Comparison of ENCODE assay signal across 29 mouse cellular contexts in genomic region chr1:39593836-39594235, GRCm38 (mm10). TPM values are rescaled to one million over a fixed set of nuclear protein-coding genes. Genes with fewer than 3 reads are reported as not detected.
DNase-seq lines count a peak whose midpoint lies in the region; ATAC-seq lines count a peak whose summit lies in the region.
"Had no signal": no experiment of that assay in that cellular context is flagged by ENCODE, and none has a peak within 500 bp of the region (broad histone marks: within the 10 kb centered on the region; RNA-seq: fewer than 3 reads in every experiment).

No protein-coding gene starts in this region.

- no peak overlapping the region for H3K4me2 ChIP-seq in heart, embryonic 12.5 days
- no peak overlapping the region for H3K4me2 ChIP-seq in kidney, embryonic 15.5 days
- H3K4me2 ChIP-seq in intestine, embryonic 14.5 days (ENCODE audit: low read length), result peak overlapping the region; percentile 26; the same call in 1 of the 2 replicates
- H3K4me2 ChIP-seq in intestine, embryonic 16.5 days (ENCODE audit: low read depth, low read length), result no peak overlapping the region
- H3K4me2 ChIP-seq: embryonic facial prominence, embryonic 12.5 days; embryonic facial prominence, embryonic 15.5 days; forebrain, embryonic 13.5 days; hindbrain, embryonic 12.5 days; hindbrain, embryonic 15.5 days had no signal

- H3K27ac ChIP-seq in heart, embryonic 12.5 days (ENCODE audit: poor library complexity, severe bottlenecking), result no peak overlapping the region
- H3K27ac ChIP-seq in kidney, embryonic 15.5 days, result no peak overlapping the region
- H3K27ac ChIP-seq in intestine, embryonic 14.5 days (ENCODE audit: low read depth), result peak overlapping the region; percentile 14; the same call in 1 of the 2 replicates
- peak overlapping the region; percentile 26; the same call in 1 of the 2 replicates for H3K27ac ChIP-seq in intestine, embryonic 16.5 days (ENCODE audit: low read length)
- H3K27ac ChIP-seq: embryonic facial prominence, embryonic 12.5 days; embryonic facial prominence, embryonic 15.5 days; forebrain, embryonic 13.5 days; heart, adult 2 months; heart, embryonic 10.5 days; hindbrain, embryonic 12.5 days; hindbrain, embryonic 15.5 days had no signal

- no peaks in the 10 kb centered on the region for H3K27me3 ChIP-seq in heart, embryonic 12.5 days (replicated peaks)
- no peaks in the 10 kb centered on the region for H3K27me3 ChIP-seq in kidney, embryonic 15.5 days
- H3K27me3 ChIP-seq in intestine, embryonic 14.5 days (replicated peaks; ENCODE audit: control insufficient read depth, insufficient read depth, low read length), result no peaks in the 10 kb centered on the region
- no peaks in the 10 kb centered on the region for H3K27me3 ChIP-seq in intestine, embryonic 16.5 days (replicated peaks; ENCODE audit: control insufficient read depth, insufficient read depth, low read length)
- H3K27me3 ChIP-seq: CH12.LX; embryonic facial prominence, embryonic 12.5 days; embryonic facial prominence, embryonic 15.5 days; forebrain, embryonic 13.5 days; hindbrain, embryonic 12.5 days; hindbrain, embryonic 15.5 days; Patski had no signal

- no peaks in the 10 kb centered on the region for H3K9me3 ChIP-seq in heart, embryonic 12.5 days (replicated peaks)
- H3K9me3 ChIP-seq in kidney, embryonic 15.5 days (replicated peaks), result no peaks in the 10 kb centered on the region
- no peaks in the 10 kb centered on the region for H3K9me3 ChIP-seq in intestine, embryonic 14.5 days (ENCODE audit: control insufficient read depth, low read length)
- no peaks in the 10 kb centered on the region for H3K9me3 ChIP-seq in intestine, embryonic 16.5 days (ENCODE audit: control insufficient read depth, low read length)
- H3K9me3 ChIP-seq: embryonic facial prominence, embryonic 12.5 days; embryonic facial prominence, embryonic 15.5 days; forebrain, embryonic 13.5 days; heart, embryonic 10.5 days; hindbrain, embryonic 12.5 days; hindbrain, embryonic 15.5 days had no signal

- ATAC-seq in heart, embryonic 12.5 days (ENCODE audit: insufficient number of reproducible peaks, low FRiP score), result no peak
- ATAC-seq in kidney, embryonic 15.5 days (replicated peaks; ENCODE audit: low FRiP score), result no peak
- peak; percentile 60; the same call in 1 of the 2 replicates for ATAC-seq in intestine, embryonic 14.5 days (replicated peaks; ENCODE audit: low FRiP score, low TSS enrichment, low read depth)
- peak; percentile 79 for ATAC-seq in intestine, embryonic 16.5 days
- ATAC-seq: forebrain, embryonic 13.5 days; forebrain, embryonic 16.5 days; Patski had no signal

- H3K36me3 ChIP-seq in heart, embryonic 12.5 days, result no peaks in the 10 kb centered on the region
- no peaks in the 10 kb centered on the region for H3K36me3 ChIP-seq in kidney, embryonic 15.5 days
- H3K36me3 ChIP-seq in intestine, embryonic 14.5 days (ENCODE audit: control insufficient read depth, insufficient read depth, low read length), result no peaks in the 10 kb centered on the region
- no peaks in the 10 kb centered on the region for H3K36me3 ChIP-seq in intestine, embryonic 16.5 days (ENCODE audit: control insufficient read depth, insufficient read depth, low read length)
- H3K36me3 ChIP-seq: embryonic facial prominence, embryonic 12.5 days; embryonic facial prominence, embryonic 15.5 days; G1E; heart, embryonic 10.5 days; hindbrain, embryonic 12.5 days; hindbrain, embryonic 15.5 days had no signal

- peak; percentile 7 for DNase-seq in heart, adult 11 months
- DNase-seq in kidney, adult 8-10 months, result peak; percentile 24 to 51
- DNase-seq in intestine, embryonic 14.5 days (ENCODE audit: low spot score), result no peak
- no peak for DNase-seq in gastrocnemius, postnatal 4 days (ENCODE audit: low spot score in 2 of 2)
- no peak for DNase-seq in lung, postnatal 14 days
- DNase-seq: adrenal gland, postnatal 10 days; adrenal gland, postnatal 36 days; B cell, adult 2 months; cerebellum, adult 18-20 months; cerebellum, adult 9-11 months; cerebellum, postnatal 25 days; gastrocnemius, postnatal 14 days; heart, adult 2 months had no signal

- no peaks in the 10 kb centered on the region for H3K4me1 ChIP-seq in heart, embryonic 12.5 days (replicated peaks)
- H3K4me1 ChIP-seq in kidney, embryonic 15.5 days, result no peaks in the 10 kb centered on the region
- no peaks in the 10 kb centered on the region for H3K4me1 ChIP-seq in intestine, embryonic 14.5 days (replicated peaks; ENCODE audit: control insufficient read depth, insufficient read depth, low read length)
- H3K4me1 ChIP-seq in intestine, embryonic 16.5 days (ENCODE audit: control insufficient read depth, insufficient read depth, low read length), result peaks cover 5% of the 10 kb centered on the region; the same call in 1 of the 2 replicates
- H3K4me1 ChIP-seq: embryonic facial prominence, embryonic 12.5 days; embryonic facial prominence, embryonic 15.5 days; heart, embryonic 10.5 days; hindbrain, embryonic 12.5 days; hindbrain, embryonic 15.5 days had no signal

- WGBS in heart, embryonic 12.5 days, result 78% methylated on average over 10 of the region's 10 CpGs
- 63% methylated on average over 10 of the region's 10 CpGs for whole genome bisulfite sequencing in kidney, embryonic 15.5 days
- WGBS in intestine, embryonic 14.5 days, result 62% methylated on average over 10 of the region's 10 CpGs
- 56% methylated on average over 10 of the region's 10 CpGs for WGBS in intestine, embryonic 16.5 days

- H3K4me3 ChIP-seq in heart, embryonic 12.5 days, result no peak overlapping the region
- no peak overlapping the region for H3K4me3 ChIP-seq in kidney, embryonic 15.5 days (replicated peaks)
- H3K4me3 ChIP-seq in intestine, embryonic 14.5 days (ENCODE audit: low read depth, low read length), result no peak overlapping the region
- H3K4me3 ChIP-seq in intestine, embryonic 16.5 days (ENCODE audit: low read length), result no peak overlapping the region
- H3K4me3 ChIP-seq: embryonic facial prominence, embryonic 12.5 days; embryonic facial prominence, embryonic 15.5 days; forebrain, embryonic 13.5 days; heart, adult 2 months; heart, embryonic 10.5 days; hindbrain, embryonic 12.5 days; hindbrain, embryonic 15.5 days had no signal

- no peak overlapping the region for H3K9ac ChIP-seq in heart, embryonic 12.5 days
- no peak overlapping the region for H3K9ac ChIP-seq in kidney, embryonic 15.5 days
- H3K9ac ChIP-seq in intestine, embryonic 14.5 days (ENCODE audit: low read length), result no peak overlapping the region
- no peak overlapping the region for H3K9ac ChIP-seq in intestine, embryonic 16.5 days (ENCODE audit: low read depth, low read length)
- H3K9ac ChIP-seq: embryonic facial prominence, embryonic 12.5 days; embryonic facial prominence, embryonic 15.5 days; forebrain, embryonic 13.5 days; hindbrain, embryonic 12.5 days; hindbrain, embryonic 15.5 days had no signal

RNA-seq across cellular contexts. Expression of gene Rnf149, which starts 16.6 kb away (rescaled TPM):
- polyA plus RNA-seq in heart, embryonic 12.5 days (2016; fragmentation: Nextera tagmentation; extraction: Ambion mirVana), result 21.0 and 22.0 TPM in 2 replicates
- 31.9 and 33.3 TPM in 2 replicates for polyA plus RNA-seq in kidney, embryonic 15.5 days (2015; fragmentation: Nextera tagmentation; extraction: Ambion mirVana)
- 39.8 and 44.7 TPM in 2 replicates for polyA plus RNA-seq in intestine, embryonic 14.5 days (2014; fragmentation: Nextera tagmentation; extraction: Ambion mirVana)
- 13.5 and 26.3 TPM in 2 replicates for polyA plus RNA-seq in intestine, embryonic 16.5 days (2015; fragmentation: Nextera tagmentation; extraction: Ambion mirVana)
- total RNA-seq in gastrocnemius, postnatal 4 days (2021), result 10 to 100 TPM; 12.6 to 14.2 TPM

RNA-seq across cellular contexts. Expression of gene Creg2, which starts 57.4 kb away (rescaled TPM):
- 0.05 TPM in 2 replicates for polyA plus RNA-seq in heart, embryonic 12.5 days (2016; fragmentation: Nextera tagmentation; extraction: Ambion mirVana)
- 0.08 and 0.18 TPM in 2 replicates for polyA plus RNA-seq in kidney, embryonic 15.5 days (2015; fragmentation: Nextera tagmentation; extraction: Ambion mirVana)
- polyA plus RNA-seq in intestine, embryonic 14.5 days (2014; fragmentation: Nextera tagmentation; extraction: Ambion mirVana), result 0.28 and 0.34 TPM in 2 replicates
- polyA plus RNA-seq in intestine, embryonic 16.5 days (2015; fragmentation: Nextera tagmentation; extraction: Ambion mirVana), result 0.18 and 0.22 TPM in 2 replicates
- under 1 TPM in 1 of 2 experiments, not detected in 1; 0.10 TPM for total RNA-seq in gastrocnemius, postnatal 4 days (2021)
- total RNA-seq: CH12.LX; common myeloid progenitor, adult 5-6 weeks; heart, postnatal 25 days; hematopoietic stem cell, adult 5-6 weeks had no signal
- polyA plus RNA-seq: G1E; heart, adult 2 months; Patski had no signal

RNA-seq across cellular contexts. Expression of gene Cnot11, which starts 59.0 kb away (rescaled TPM):
- polyA plus RNA-seq in heart, embryonic 12.5 days (2016; fragmentation: Nextera tagmentation; extraction: Ambion mirVana), result 22.9 and 23.7 TPM in 2 replicates
- polyA plus RNA-seq in kidney, embryonic 15.5 days (2015; fragmentation: Nextera tagmentation; extraction: Ambion mirVana), result 24.2 and 24.4 TPM in 2 replicates
- 21.7 and 23.4 TPM in 2 replicates for polyA plus RNA-seq in intestine, embryonic 14.5 days (2014; fragmentation: Nextera tagmentation; extraction: Ambion mirVana)
- polyA plus RNA-seq in intestine, embryonic 16.5 days (2015; fragmentation: Nextera tagmentation; extraction: Ambion mirVana), result 12.9 and 13.9 TPM in 2 replicates
- total RNA-seq in gastrocnemius, postnatal 4 days (2021), result 10 to 100 TPM; 20.0 to 21.8 TPM

Comparison
In these comparisons a context has a peak if more than half of its experiments do, and no peak if none do; other contexts are left out.
1. DNase-seq: peak in heart, adult 11 months (single experiment) and kidney, adult 8-10 months (2 of 2); none in intestine, embryonic 14.5 days (single experiment), gastrocnemius, postnatal 4 days (0 of 2) and lung, postnatal 14 days (single experiment).
2. ATAC-seq: peak in intestine, embryonic 14.5 days (single experiment) and intestine, embryonic 16.5 days (single experiment); none in heart, embryonic 12.5 days (single experiment) and kidney, embryonic 15.5 days (single experiment).
3. H3K27ac ChIP-seq: peak in intestine, embryonic 14.5 days (single experiment) and intestine, embryonic 16.5 days (single experiment); none in heart, embryonic 12.5 days (single experiment) and kidney, embryonic 15.5 days (single experiment).